Mouse (Mus musculus) embryonic facial prominence, embryonic 12.5 days (tissue): Measurements from ENCODE around the gene Card14. TPM values are rescaled to one million over a fixed set of nuclear protein-coding genes. Genes with fewer than 3 reads are reported as not detected.

ENCODE experiments used
- ATAC-seq: fragments of 200-750 bp; cut with Nextera tagmentation; 2 replicates; pipeline ENCODE4 v1.8.0; 2017; ENCODE audit not compliant: insufficient number of reproducible peaks, insufficient read depth, low FRiP score, low TSS enrichment
- H3K27ac ChIP-seq: fragments of 300-500 bp; sonication (generic); 2 replicates; pipeline ENCODE4 v1.5.1; 2016; ENCODE audit warnings: mild to moderate bottlenecking
- H3K27me3 ChIP-seq: fragments of 300-500 bp; sonication (generic); 2 replicates; pipeline ENCODE4 v1.6.1; 2016; ENCODE audit warnings: mild to moderate bottlenecking, moderate library complexity
- H3K36me3 ChIP-seq: fragments of 300-500 bp; sonication (generic); 2 replicates; pipeline ENCODE4 v1.6.1; 2016; ENCODE audit warnings: mild to moderate bottlenecking
- H3K4me1 ChIP-seq: fragments of 300-500 bp; sonication (generic); 2 replicates; pipeline ENCODE4 v1.6.1; 2016
- H3K4me2 ChIP-seq: fragments of 300-500 bp; sonication (generic); replicated peaks from 2 replicates; pipeline ENCODE4 v1.6.1; 2016; ENCODE audit warnings: mild to moderate bottlenecking, moderate library complexity
- H3K4me3 ChIP-seq: fragments of 300-500 bp; sonication (generic); 2 replicates; pipeline ENCODE4 v1.5.1; 2016; ENCODE audit warnings: mild to moderate bottlenecking
- H3K9ac ChIP-seq: fragments of 300-500 bp; sonication (generic); 2 replicates; pipeline ENCODE4 v1.6.1; 2016; ENCODE audit warnings: mild to moderate bottlenecking, moderate library complexity
- H3K9me3 ChIP-seq: fragments of 300-500 bp; sonication (generic); 2 replicates; pipeline ENCODE4 v1.6.1; 2016; ENCODE audit warnings: mild to moderate bottlenecking, moderate library complexity
- WGBS: fragments of 180-500 bp; shearing (Covaris S2); methylation state at CpG from one replicate; pipeline ENCODE4 v1.1.7; 2016; 5-methylcytosine and 5-hydroxymethylcytosine counted together
- polyA plus RNA-seq: library from polyadenylated mRNA; unstranded; fragments of >200 nt; fragmentation: Nextera tagmentation; extraction: Ambion mirVana; gene quantifications from 2 replicates; pipeline ENCODE4 v1.2.1, GENCODE M21; 2016

Card14 gene
- polyA plus RNA-seq, 1 experiment from 2014 or later: 0.52 TPM

GRCm38 (mm10) chr11:119339637-119340036, 32.1 kb downstream of the Card14 start:
- H3K27ac ChIP-seq: no peak overlapping the region
- WGBS: 8% methylated on average over 5 of the region's 5 CpGs
- no peaks in the 10 kb centered on the region; the same call in 1 of the 2 replicates for H3K27me3 ChIP-seq
- H3K4me1 ChIP-seq: no peaks in the 10 kb centered on the region
- H3K9ac ChIP-seq: 0 out of 2 replicates have a peak overlapping the region, but pooled peaks have one; percentile 3
- no peaks in the 10 kb centered on the region for H3K36me3 ChIP-seq
- no peaks in the 10 kb centered on the region for H3K9me3 ChIP-seq
- no peak overlapping the region for H3K4me3 ChIP-seq
- ATAC-seq: no peak
- H3K4me2 ChIP-seq: no peak overlapping the region

- H3K4me2 ChIP-seq: no peak overlapping the region
- H3K9me3 ChIP-seq: no peaks in the 10 kb centered on the region
- WGBS: 85% methylated on average over 8 of the region's 8 CpGs
Measured at GRCm38 (mm10) chr11:119344178-119344577, 36.6 kb downstream of the Card14 start.

DNA sequence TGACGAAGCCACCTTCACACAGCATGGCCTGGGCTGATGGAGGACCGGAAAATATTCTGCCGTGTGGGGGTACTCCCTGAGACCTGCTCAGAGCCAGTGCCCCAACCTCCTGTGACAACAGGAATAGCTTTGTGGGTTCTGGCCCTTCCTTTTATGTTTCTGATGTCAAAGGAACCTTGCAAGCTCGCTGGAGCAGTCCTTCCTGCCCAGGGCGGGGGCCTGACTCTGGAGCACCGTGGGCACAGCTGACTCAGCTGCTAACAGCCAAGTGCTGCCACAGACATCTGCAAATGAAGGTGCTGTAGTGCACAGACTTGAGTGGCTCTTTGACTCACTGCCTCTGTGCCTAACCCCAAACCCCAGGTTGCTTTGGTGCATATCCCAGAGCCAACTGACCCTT, 37.3 kb downstream of the Card14 start:
- Histone ChIP-seq H3K9me3 (no peaks in the 10 kb centered on the region), H3K27ac (no peak overlapping the region), H3K4me3 (no peak overlapping the region), H3K36me3 (no peaks in the 10 kb centered on the region), H3K4me2 (no peak overlapping the region), H3K9ac (no peak overlapping the region), H3K27me3 (no peaks in the 10 kb centered on the region), H3K4me1 (no peaks in the 10 kb centered on the region)
- no peak for ATAC-seq
- WGBS: 72% methylated on average over 6 of the region's 6 CpGs

More at GRCm38 (mm10) chr11:119344178-119344577, 36.6 kb downstream of the Card14 start:
- Histone ChIP-seq H3K4me3 (no peak overlapping the region), H3K9ac (no peak overlapping the region), H3K36me3 (no peaks in the 10 kb centered on the region), H3K27ac (no peak overlapping the region), H3K4me1 (no peaks in the 10 kb centered on the region), H3K27me3 (no peaks in the 10 kb centered on the region)
- no peak for ATAC-seq

DNA sequence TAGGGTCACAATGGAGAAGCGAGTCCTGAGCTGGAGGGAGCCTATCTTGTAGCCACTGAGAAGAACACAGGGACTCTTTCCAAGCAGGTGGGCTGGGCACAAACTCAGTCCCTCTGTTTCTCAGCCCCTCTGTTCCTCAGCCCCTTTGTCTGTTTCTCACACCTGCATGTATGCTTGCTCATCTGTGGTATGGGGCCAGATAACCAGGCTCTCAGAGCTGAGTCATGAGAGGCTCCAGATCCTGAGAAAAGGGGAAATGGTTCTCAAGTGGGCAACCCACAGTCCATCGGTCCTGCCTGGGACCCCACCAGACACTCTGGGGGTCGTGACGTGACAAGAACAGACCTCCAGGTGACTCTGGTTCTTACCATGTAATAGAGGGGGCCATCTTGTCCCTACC, 39.6 kb downstream of the Card14 start:
- no peak for ATAC-seq
- Histone ChIP-seq H3K27ac (no peak overlapping the region), H3K9me3 (no peaks in the 10 kb centered on the region), H3K4me2 (no peak overlapping the region), H3K4me3 (no peak overlapping the region), H3K27me3 (no peaks in the 10 kb centered on the region), H3K36me3 (no peaks in the 10 kb centered on the region), H3K9ac (no peak overlapping the region), H3K4me1 (no peaks in the 10 kb centered on the region)
- 87% methylated on average over 4 of the region's 4 CpGs for WGBS

DNA sequence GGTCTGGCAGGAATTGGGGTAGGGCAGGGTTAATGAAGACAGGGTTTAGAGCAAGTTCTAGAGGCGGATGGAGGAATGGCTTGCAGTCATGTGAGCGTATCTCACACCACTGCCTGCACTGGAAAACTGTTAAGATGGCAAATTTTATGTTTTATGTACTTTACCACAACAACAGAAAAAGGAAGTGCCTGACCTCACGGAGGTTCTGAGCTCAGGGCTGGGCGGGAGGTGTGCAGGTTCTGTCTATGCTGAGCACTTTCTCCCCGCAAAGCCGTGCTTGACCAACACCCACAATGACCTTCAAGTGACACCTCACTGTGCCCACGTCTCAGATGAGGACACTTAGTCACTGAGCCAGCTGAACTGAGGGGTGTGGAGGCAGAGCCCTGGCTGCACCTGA, 44.5 kb downstream of the Card14 start:
- peaks cover 18% of the 10 kb centered on the region for H3K4me1 ChIP-seq
- no peak overlapping the region for H3K4me2 ChIP-seq
- 0 out of 2 replicates have a peak, but pooled peaks cover 6% of the 10 kb centered on the region for H3K27me3 ChIP-seq
- H3K9me3 ChIP-seq: no peaks in the 10 kb centered on the region
- ATAC-seq: no peak
- WGBS: 78% methylated on average over 7 of the region's 7 CpGs
- H3K4me3 ChIP-seq: no peak overlapping the region
- no peaks in the 10 kb centered on the region for H3K36me3 ChIP-seq
- no peak overlapping the region for H3K27ac ChIP-seq
- H3K9ac ChIP-seq: no peak overlapping the region

- Histone ChIP-seq H3K27me3 (0 out of 2 replicates have a peak, but pooled peaks cover 6% of the 10 kb centered on the region), H3K36me3 (no peaks in the 10 kb centered on the region), H3K4me3 (no peak overlapping the region), H3K4me2 (no peak overlapping the region), H3K27ac (no peak overlapping the region), H3K4me1 (peaks cover 18% of the 10 kb centered on the region), H3K9ac (no peak overlapping the region), H3K9me3 (no peaks in the 10 kb centered on the region)
- 85% methylated on average over 4 of the region's 4 CpGs for WGBS
- no peak for ATAC-seq
Measured at GRCm38 (mm10) chr11:119353946-119354345, 46.4 kb downstream of the Card14 start.

- 5% methylated on average over 23 of the region's 23 CpGs for WGBS
- H3K9me3 ChIP-seq: no peaks in the 10 kb centered on the region
Measured at GRCm38 (mm10) chr11:119354798-119355442, 47.4 kb downstream of the Card14 start.

GRCm38 (mm10) chr11:119355443-119356385, 48.1 kb downstream of the Card14 start, which contains the start of the genes Sgsh and Slc26a11:
TSS of gene Sgsh (minus strand) at chr11:119355536.
TSS of gene Slc26a11 (plus strand) at chr11:119355557.
- Histone ChIP-seq H3K9me3 (no peaks in the 10 kb centered on the region), H3K36me3 (peaks cover 5% of the 10 kb centered on the region; the same call in 1 of the 2 replicates), H3K4me1 (peaks cover 18% of the 10 kb centered on the region), H3K9ac (peak within 1 kb of the TSS; percentile 78), H3K4me3 (peak within 1 kb of the TSS; percentile 67), H3K4me2 (peak within 1 kb of the TSS; percentile 80), H3K27ac (peak within 1 kb of the TSS; percentile 74), H3K27me3 (0 out of 2 replicates have a peak, but pooled peaks cover 6% of the 10 kb centered on the region)
- peak; percentile 79; the same call in 1 of the 2 replicates for ATAC-seq
- WGBS: 3% methylated on average over 37 of the region's 40 CpGs

More at GRCm38 (mm10) chr11:119354798-119355442, 47.4 kb downstream of the Card14 start:
- ATAC-seq: 0 out of 2 replicates have a peak, but pooled peaks have one; percentile 20
- H3K27me3 ChIP-seq: 0 out of 2 replicates have a peak, but pooled peaks cover 6% of the 10 kb centered on the region
- peak overlapping the region; percentile 80 for H3K4me2 ChIP-seq
- H3K36me3 ChIP-seq: peaks cover 5% of the 10 kb centered on the region; the same call in 1 of the 2 replicates
- H3K4me1 ChIP-seq: peaks cover 18% of the 10 kb centered on the region
- peak overlapping the region; percentile 74 for H3K27ac ChIP-seq
- H3K9ac ChIP-seq: peak overlapping the region; percentile 78
- peak overlapping the region; percentile 67 for H3K4me3 ChIP-seq

GRCm38 (mm10) chr11:119359089-119359488, 51.5 kb downstream of the Card14 start:
- H3K27me3 ChIP-seq: no peaks in the 10 kb centered on the region
- no peaks in the 10 kb centered on the region for H3K9me3 ChIP-seq
- peaks cover 18% of the 10 kb centered on the region for H3K4me1 ChIP-seq
- no peak overlapping the region for H3K27ac ChIP-seq
- no peak overlapping the region for H3K4me3 ChIP-seq
- H3K4me2 ChIP-seq: no peak overlapping the region
- H3K9ac ChIP-seq: no peak overlapping the region
- ATAC-seq: no peak
- 86% methylated on average over 10 of the region's 10 CpGs for WGBS
- peaks cover 11% of the 10 kb centered on the region for H3K36me3 ChIP-seq

GRCm38 (mm10) chr11:119362769-119363533, 55.4 kb downstream of the Card14 start:
- no peak overlapping the region for H3K9ac ChIP-seq
- H3K9me3 ChIP-seq: no peaks in the 10 kb centered on the region
- peaks cover 14% of the 10 kb centered on the region for H3K36me3 ChIP-seq
- H3K4me1 ChIP-seq: no peaks in the 10 kb centered on the region
- no peaks in the 10 kb centered on the region for H3K27me3 ChIP-seq
- no peak overlapping the region; the same call in 1 of the 2 replicates for H3K4me2 ChIP-seq
- peak; percentile 59; the same call in 1 of the 2 replicates for ATAC-seq
- no peak overlapping the region for H3K4me3 ChIP-seq
- WGBS: 45% methylated on average over 11 of the region's 11 CpGs
- peak overlapping the region; percentile 9; the same call in 1 of the 2 replicates for H3K27ac ChIP-seq
